Mouse (Mus musculus) embryo, embryonic 9.5 days (tissue): ENCODE measurements around the gene Aldh1a2.

Experiments
- DNase-seq: peaks from one replicate; pipeline ENCODE4 v3.0.0-alpha.2; 2017; ENCODE audit errors: extremely low spot score

The Aldh1a2 gene

GRCm38 (mm10) chr9:71216036-71216995 is 727 bp downstream of the Aldh1a2 start:
- DNase-seq: peak; percentile 66

GRCm38 (mm10) chr9:71216996-71217792 is 1.6 kb downstream of the Aldh1a2 start:
- DNase-seq: peak; percentile 57

GRCm38 (mm10) chr9:71217793-71218095 is 2.2 kb downstream of the Aldh1a2 start:
- no peak for DNase-seq

- no peak for DNase-seq
Observed at GRCm38 (mm10) chr9:71219161-71219560, 3.6 kb downstream of the Aldh1a2 start.

- DNase-seq: no peak
Observed at GRCm38 (mm10) chr9:71220401-71220800, 4.8 kb downstream of the Aldh1a2 start.

GRCm38 (mm10) chr9:71227226-71227970 is 11.8 kb downstream of the Aldh1a2 start:
- no peak for DNase-seq

- peak; percentile 27 for DNase-seq
Observed at GRCm38 (mm10) chr9:71230011-71230410, 14.4 kb downstream of the Aldh1a2 start.

- no peak for DNase-seq
Observed at GRCm38 (mm10) chr9:71236540-71236939, 21.0 kb downstream of the Aldh1a2 start.

- no peak for DNase-seq
Observed at GRCm38 (mm10) chr9:71239926-71240325, 24.3 kb downstream of the Aldh1a2 start.

GRCm38 (mm10) chr9:71241515-71242411 is 26.2 kb downstream of the Aldh1a2 start:
- no peak for DNase-seq

GRCm38 (mm10) chr9:71242412-71242781 is 26.8 kb downstream of the Aldh1a2 start:
- no peak for DNase-seq

GRCm38 (mm10) chr9:71254380-71254779 is 38.8 kb downstream of the Aldh1a2 start:
- no peak for DNase-seq

GRCm38 (mm10) chr9:71262711-71263110 is 47.1 kb downstream of the Aldh1a2 start:
- no peak for DNase-seq

- DNase-seq: no peak
Observed at GRCm38 (mm10) chr9:71269711-71270110, 54.1 kb downstream of the Aldh1a2 start.

- no peak for DNase-seq
Observed at GRCm38 (mm10) chr9:71270205-71270604, 54.6 kb downstream of the Aldh1a2 start.

GRCm38 (mm10) chr9:71276149-71276721 is 60.6 kb downstream of the Aldh1a2 start:
- no peak for DNase-seq

- no peak for DNase-seq
Observed at GRCm38 (mm10) chr9:71278741-71279140, 63.2 kb downstream of the Aldh1a2 start.

GRCm38 (mm10) chr9:71283156-71283555 is 67.6 kb downstream of the Aldh1a2 start:
- no peak for DNase-seq

GRCm38 (mm10) chr9:71285231-71285630 is 69.6 kb downstream of the Aldh1a2 start:
- DNase-seq: no peak

GRCm38 (mm10) chr9:71286420-71286819 is 70.8 kb downstream of the Aldh1a2 start:
- no peak for DNase-seq

GRCm38 (mm10) chr9:71288738-71289137 is 73.1 kb downstream of the Aldh1a2 start:
- no peak for DNase-seq
